Mouse (Mus musculus): ENCODE results near the gene Hist1h2bf.
"Not testable (repeated sequence)": the region's sequence is repeated elsewhere in the genome, so short reads cannot be mapped to it uniquely, and the experiment has no call there.

Gene Hist1h2bf

GRCm38 (mm10) chr13:23575271-23575851, 1.4 kb upstream of the Hist1h2bf start, which contains the start of gene Hist1h3d:
TSS of gene Hist1h3d (plus strand) at chr13:23575763.
- in situ Hi-C loops (cut with MboI; ENCODE audit: low pct_unique_long_range_greater_than_20kb in 1 of 2, low sequenced_read_pairs in 2 of 2, unreplicated experiment in 1 of 2), result loop anchor here in 1 of 2 experiments (10.0 kb wide), 1 partner anchor 169 kb away; the partner anchor contains the start of genes Hist1h2bb and Hist1h3c

- in situ Hi-C loops (cut with MboI; ENCODE audit: low pct_unique_long_range_greater_than_20kb in 1 of 2, low sequenced_read_pairs in 2 of 2, unreplicated experiment in 1 of 2), result loop anchor here in 1 of 2 experiments (10.0 kb wide), 1 partner anchor 170 kb away; the partner anchor contains the start of genes Hist1h2bb and Hist1h3c
Measured at GRCm38 (mm10) chr13:23574546-23575170, 662 bp upstream of the Hist1h2bf start.

- in situ Hi-C loops (cut with MboI; ENCODE audit: low pct_unique_long_range_greater_than_20kb in 1 of 2, low sequenced_read_pairs in 2 of 2, unreplicated experiment in 1 of 2), result loop anchor here in 1 of 2 experiments (10.0 kb wide), 1 partner anchor 172 kb away; the partner anchor contains the start of genes Hist1h2bb and Hist1h3c
Measured at GRCm38 (mm10) chr13:23573034-23573897, 730 bp downstream of the Hist1h2bf start.

- in situ Hi-C loops (cut with MboI; ENCODE audit: low pct_unique_long_range_greater_than_20kb in 1 of 2, low sequenced_read_pairs in 2 of 2, unreplicated experiment in 1 of 2), result loop anchor here in 1 of 2 experiments (10.0 kb wide), 1 partner anchor 172 kb away; the partner anchor contains the start of genes Hist1h2bb and Hist1h3c
Measured at GRCm38 (mm10) chr13:23572218-23573033, 1.6 kb downstream of the Hist1h2bf start.

- in situ Hi-C loops (cut with MboI; ENCODE audit: low pct_unique_long_range_greater_than_20kb in 1 of 2, low sequenced_read_pairs in 2 of 2, unreplicated experiment in 1 of 2), result loop anchor here in 1 of 2 experiments (10.0 kb wide), 1 partner anchor 173 kb away; the partner anchor contains the start of genes Hist1h2bb and Hist1h3c
Measured at GRCm38 (mm10) chr13:23571504-23572217, 2.3 kb downstream of the Hist1h2bf start.

- in situ Hi-C loops (cut with MboI; ENCODE audit: low pct_unique_long_range_greater_than_20kb in 1 of 2, low sequenced_read_pairs in 2 of 2, unreplicated experiment in 1 of 2), result loop anchor here in 1 of 2 experiments (10.0 kb wide), 1 partner anchor 174 kb away; the partner anchor contains the start of genes Hist1h2bb and Hist1h3c
Measured at GRCm38 (mm10) chr13:23571022-23571503, 2.9 kb downstream of the Hist1h2bf start, which contains the start of the genes Hist1h2ae and Hist1h2bg. TSS of gene Hist1h2ae (minus strand) at chr13:23571220. TSS of gene Hist1h2bg (plus strand) at chr13:23571396.

GRCm38 (mm10) chr13:23570261-23571021, 3.6 kb downstream of the Hist1h2bf start:
- in situ Hi-C loops (cut with MboI; ENCODE audit: low pct_unique_long_range_greater_than_20kb in 1 of 2, low sequenced_read_pairs in 2 of 2, unreplicated experiment in 1 of 2), result loop anchor here in 1 of 2 experiments (10.0 kb wide), 1 partner anchor 174 kb away; the partner anchor contains the start of genes Hist1h2bb and Hist1h3c

- in situ Hi-C loops (cut with MboI; ENCODE audit: low pct_unique_long_range_greater_than_20kb in 1 of 2, low sequenced_read_pairs in 2 of 2, unreplicated experiment in 1 of 2), result no loop called here
Measured at GRCm38 (mm10) chr13:23564482-23564881, 9.5 kb downstream of the Hist1h2bf start.

- in situ Hi-C loops (cut with MboI; ENCODE audit: low pct_unique_long_range_greater_than_20kb in 1 of 2, low sequenced_read_pairs in 2 of 2, unreplicated experiment in 1 of 2), result no loop called here
Measured at GRCm38 (mm10) chr13:23562699-23563462, 11.1 kb downstream of the Hist1h2bf start.

GRCm38 (mm10) chr13:23561883-23562659, 11.9 kb downstream of the Hist1h2bf start, which contains the start of gene Hist1h3e:
TSS of gene Hist1h3e (minus strand) at chr13:23562369.
- in situ Hi-C loops (cut with MboI; ENCODE audit: low pct_unique_long_range_greater_than_20kb in 1 of 2, low sequenced_read_pairs in 2 of 2, unreplicated experiment in 1 of 2), result not testable (repeated sequence)

GRCm38 (mm10) chr13:23561531-23561882, 12.5 kb downstream of the Hist1h2bf start:
- in situ Hi-C loops (cut with MboI; ENCODE audit: low pct_unique_long_range_greater_than_20kb in 1 of 2, low sequenced_read_pairs in 2 of 2, unreplicated experiment in 1 of 2), result not testable (repeated sequence)

- in situ Hi-C loops (cut with MboI; ENCODE audit: low pct_unique_long_range_greater_than_20kb in 1 of 2, low sequenced_read_pairs in 2 of 2, unreplicated experiment in 1 of 2), result not testable (repeated sequence)
Measured at GRCm38 (mm10) chr13:23560699-23561098, 13.3 kb downstream of the Hist1h2bf start.

- in situ Hi-C loops (cut with MboI; ENCODE audit: low pct_unique_long_range_greater_than_20kb in 1 of 2, low sequenced_read_pairs in 2 of 2, unreplicated experiment in 1 of 2), result no loop called here
Measured at GRCm38 (mm10) chr13:23556906-23557305, 17.1 kb downstream of the Hist1h2bf start.

- in situ Hi-C loops (cut with MboI; ENCODE audit: low pct_unique_long_range_greater_than_20kb in 1 of 2, low sequenced_read_pairs in 2 of 2, unreplicated experiment in 1 of 2), result no loop called here
Measured at GRCm38 (mm10) chr13:23555839-23556416, 18.1 kb downstream of the Hist1h2bf start.

All from mouse embryonic stem cell (cell line).